Mouse (Mus musculus): ENCODE measurements around the gene Akap6.

- TF ChIP-seq MAX (IDR thresholded peaks at IDR 0.05; ENCODE audit: low read depth) (no peak), MYOD1 (IDR thresholded peaks at IDR 0.05; ENCODE audit: control insufficient read depth in 1 of 3, insufficient read length in 2 of 3, low read depth in 2 of 3) (no peak), POLR2A (IDR thresholded peaks at IDR 0.05; ENCODE audit: insufficient read length, low read depth) (no peak), E2F4 (IDR thresholded peaks at IDR 0.05; ENCODE audit: insufficient read depth) (no peak), TCF12 (IDR thresholded peaks at IDR 0.05; ENCODE audit: insufficient read depth, poor library complexity, severe bottlenecking) (no peak), MYOG (IDR thresholded peaks at IDR 0.05; ENCODE audit: control insufficient read depth in 1 of 3, insufficient read depth in 1 of 3, insufficient read length in 2 of 3, low read depth in 2 of 3) (no peak), REST (IDR thresholded peaks at IDR 0.05; ENCODE audit: insufficient read depth, insufficient read length) (no peak), POLR2AphosphoS2 (IDR thresholded peaks at IDR 0.05; ENCODE audit: insufficient read length, low read depth) (no peak), CEBPB (IDR thresholded peaks at IDR 0.05; ENCODE audit: insufficient read depth, poor library complexity, severe bottlenecking) (no peak), USF1 (IDR thresholded peaks at IDR 0.05; ENCODE audit: low read depth) (no peak), SRF (IDR thresholded peaks at IDR 0.05; ENCODE audit: control insufficient read depth, insufficient read length, low read depth) (no peak)
Measured at GRCm38 (mm10) chr12:53191435-53191834, 492.3 kb downstream of the Akap6 start.

All from myocyte (in vitro differentiated cells).